Mouse (Mus musculus): ENCODE data around the gene Slc38a2. TPM values are rescaled to one million over a fixed set of nuclear protein-coding genes. Genes with fewer than 3 reads are reported as not detected.

Slc38a2 gene
- polyA plus RNA-seq (2015; fragmentation: Nextera tagmentation; extraction: Ambion mirVana) = 157 and 165 TPM in 2 replicates

DNA sequence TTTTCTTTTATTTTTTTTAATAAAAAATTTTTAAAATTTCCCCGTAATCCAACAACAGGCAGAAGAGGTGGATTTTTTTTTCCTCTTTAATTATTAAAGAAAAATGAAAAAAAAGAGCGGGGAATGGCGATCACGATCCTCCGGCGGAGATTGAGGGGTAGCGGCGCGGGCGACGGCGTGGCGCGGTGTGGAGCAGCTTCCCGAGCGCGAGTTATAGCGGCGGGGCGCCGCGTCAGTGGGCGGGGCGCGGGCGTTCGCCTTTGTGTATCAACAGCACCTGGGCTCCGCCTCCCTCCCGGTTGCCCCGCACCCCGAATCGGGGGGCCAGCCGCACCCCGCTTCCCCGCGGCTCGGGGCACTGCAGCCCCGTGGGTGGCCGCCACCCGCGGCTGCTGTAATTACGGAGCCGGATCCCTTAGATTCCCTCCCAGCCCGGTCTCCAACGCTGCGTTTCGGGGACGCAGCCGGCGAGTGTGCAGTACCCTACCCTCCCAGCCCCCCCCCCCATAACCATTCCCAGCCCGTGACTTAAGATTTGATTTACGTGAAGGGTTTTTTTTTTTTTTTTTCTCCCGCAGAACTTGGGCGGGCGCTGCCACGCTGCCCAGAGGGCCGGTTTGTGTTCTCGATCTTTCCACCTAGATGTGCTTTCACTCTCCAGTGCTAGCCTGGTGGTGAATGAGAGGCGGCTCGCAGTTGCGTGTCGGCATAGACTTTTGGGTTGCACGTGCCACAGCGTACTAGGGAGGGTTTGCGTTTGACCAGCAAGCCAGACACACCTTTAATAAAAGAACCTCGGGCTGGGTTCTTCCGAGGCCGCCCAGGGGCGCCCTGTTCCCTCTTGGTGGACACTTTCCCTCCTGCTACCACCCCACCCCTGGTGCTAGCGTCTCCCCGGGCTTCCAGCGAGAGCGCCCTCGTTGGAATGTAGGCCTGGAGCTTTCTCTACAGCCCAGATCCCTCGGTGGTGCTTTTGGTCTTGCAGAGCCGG, at the start of gene Slc38a2:
Gene Slc38a2, minus strand, starts transcription at position 210 of the 991 bp plus-strand sequence.
- peak; percentile 87 for ATAC-seq (ENCODE audit: low FRiP score, low read depth)

DNA sequence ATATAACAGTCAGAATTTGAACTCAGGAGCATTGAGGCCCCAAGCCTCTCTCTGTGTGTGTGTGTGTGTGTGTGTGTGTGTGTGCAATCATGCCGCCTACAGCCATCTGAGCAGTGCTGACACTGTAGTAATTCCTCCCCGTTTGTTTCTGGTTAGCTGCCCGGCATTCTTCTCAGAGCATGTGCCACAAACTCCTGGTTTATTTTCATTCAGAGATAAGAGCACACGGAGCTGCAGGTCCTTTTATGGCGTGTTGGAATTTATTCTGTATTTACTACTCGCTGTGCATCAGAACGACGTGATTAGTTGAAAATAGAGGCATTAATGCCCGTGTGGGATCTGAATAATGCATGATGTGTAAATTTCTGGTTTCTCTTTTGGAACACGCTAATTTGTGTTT, 49.6 kb upstream of the Slc38a2 start:
- no peak overlapping the region for H3K4me3 ChIP-seq
- no peaks in the 10 kb centered on the region for H3K36me3 ChIP-seq
- no peaks in the 10 kb centered on the region for H3K27me3 ChIP-seq
- H3K9me3 ChIP-seq = no peaks in the 10 kb centered on the region
- no peak overlapping the region for H3K9ac ChIP-seq
- ATAC-seq (ENCODE audit: low FRiP score, low read depth) = no peak
- H3K27ac ChIP-seq = no peak overlapping the region
- no peak overlapping the region for H3K4me2 ChIP-seq (replicated peaks)
- peaks cover 4% of the 10 kb centered on the region for H3K4me1 ChIP-seq
- 70% methylated on average over 10 of the region's 10 CpGs for WGBS

More for the DNA sequence above, at the start of gene Slc38a2:
- peak within 1 kb of the TSS; percentile 99 for H3K27ac ChIP-seq
- WGBS = under 1% methylated on average over 72 of the region's 76 CpGs
- no peaks in the 10 kb centered on the region for H3K27me3 ChIP-seq
- peaks cover 40% of the 10 kb centered on the region for H3K4me1 ChIP-seq
- H3K9me3 ChIP-seq = no peaks in the 10 kb centered on the region
- peak within 1 kb of the TSS; percentile 85 for H3K4me2 ChIP-seq (replicated peaks)
- peaks cover 30% of the 10 kb centered on the region for H3K36me3 ChIP-seq
- H3K9ac ChIP-seq = peak within 1 kb of the TSS; percentile 98
- peak within 1 kb of the TSS; percentile 87 for H3K4me3 ChIP-seq

DNA sequence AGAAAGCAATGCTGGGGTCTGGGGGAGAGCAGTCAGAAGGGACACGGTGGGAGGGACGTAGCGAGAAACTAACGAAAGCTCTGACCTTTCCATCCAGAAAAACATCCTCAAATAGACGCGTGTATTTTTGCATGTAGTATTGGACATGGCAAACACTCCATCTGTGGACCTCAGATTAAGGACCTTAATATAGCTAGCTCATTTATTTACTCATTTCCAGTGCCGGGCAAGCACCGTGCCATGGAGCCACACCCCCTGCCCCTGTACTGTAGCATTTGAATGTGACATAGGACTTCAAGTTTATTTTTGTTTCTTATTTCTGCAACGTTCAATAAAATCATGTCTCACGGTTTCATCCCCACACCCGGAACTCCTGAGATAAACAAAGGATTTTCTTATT, 48.0 kb upstream of the Slc38a2 start:
- WGBS = 90% methylated on average over 11 of the region's 11 CpGs

DNA sequence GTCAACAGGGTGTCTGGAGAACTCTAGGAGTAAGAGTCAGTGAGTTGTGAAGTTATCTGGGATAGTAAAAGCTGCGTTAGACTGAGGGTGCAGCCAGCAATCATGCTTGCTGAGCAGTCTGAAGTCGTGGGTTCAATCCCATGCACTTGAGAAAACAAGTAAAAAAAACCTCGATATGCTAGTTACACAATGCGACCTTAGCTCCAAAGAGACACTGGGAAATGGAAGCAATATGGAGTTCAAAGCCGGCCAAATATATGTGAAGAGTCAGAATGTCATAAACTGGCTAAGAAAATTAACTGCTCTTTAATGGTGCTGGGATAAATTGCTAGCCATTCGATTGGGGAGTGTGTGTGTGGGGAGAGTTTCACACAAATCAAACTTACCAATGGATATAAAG, 47.5 kb upstream of the Slc38a2 start:
- no peak overlapping the region for H3K4me2 ChIP-seq (replicated peaks)
- H3K4me1 ChIP-seq = peaks cover 15% of the 10 kb centered on the region
- 85% methylated on average over 6 of the region's 6 CpGs for WGBS
- no peaks in the 10 kb centered on the region for H3K36me3 ChIP-seq
- no peak overlapping the region for H3K27ac ChIP-seq
- no peak overlapping the region for H3K4me3 ChIP-seq
- no peaks in the 10 kb centered on the region for H3K9me3 ChIP-seq
- no peak overlapping the region for H3K9ac ChIP-seq
- H3K27me3 ChIP-seq = no peaks in the 10 kb centered on the region
- no peak for ATAC-seq (ENCODE audit: low FRiP score, low read depth)

More for the DNA sequence above, 48.0 kb upstream of the Slc38a2 start:
- ATAC-seq (ENCODE audit: low FRiP score, low read depth) = no peak
- no peak overlapping the region for H3K9ac ChIP-seq
- no peak overlapping the region for H3K27ac ChIP-seq
- peaks cover 15% of the 10 kb centered on the region for H3K4me1 ChIP-seq
- no peak overlapping the region for H3K4me3 ChIP-seq
- H3K27me3 ChIP-seq = no peaks in the 10 kb centered on the region
- H3K36me3 ChIP-seq = no peaks in the 10 kb centered on the region
- H3K4me2 ChIP-seq (replicated peaks) = no peak overlapping the region
- no peaks in the 10 kb centered on the region for H3K9me3 ChIP-seq

DNA sequence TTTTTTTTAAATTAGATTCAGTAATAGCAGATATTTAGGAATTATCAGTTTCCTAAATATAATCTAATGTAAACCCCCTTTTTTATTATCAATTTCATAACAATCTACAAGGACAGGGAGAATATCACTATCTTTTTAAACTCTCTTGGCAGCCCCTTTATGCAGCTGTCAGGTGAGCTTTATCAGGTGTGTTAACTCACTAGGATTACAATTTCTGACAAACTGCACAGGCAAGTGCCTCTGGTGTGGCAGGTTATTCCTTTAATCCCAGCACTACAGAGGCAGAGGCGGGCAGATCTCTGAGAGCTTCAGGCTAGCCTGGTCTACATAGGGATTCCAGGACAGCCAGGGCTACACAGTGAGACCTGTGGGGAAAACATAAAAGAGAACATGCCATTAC, 45.8 kb upstream of the Slc38a2 start:
- WGBS = 95% methylated on average over 1 of the region's 1 CpGs
- H3K4me3 ChIP-seq = no peak overlapping the region
- H3K27ac ChIP-seq = no peak overlapping the region
- ATAC-seq (ENCODE audit: low FRiP score, low read depth) = no peak
- H3K4me2 ChIP-seq (replicated peaks) = no peak overlapping the region
- peaks cover 15% of the 10 kb centered on the region for H3K4me1 ChIP-seq
- H3K36me3 ChIP-seq = no peaks in the 10 kb centered on the region
- H3K9me3 ChIP-seq = no peaks in the 10 kb centered on the region
- H3K9ac ChIP-seq = no peak overlapping the region
- H3K27me3 ChIP-seq = no peaks in the 10 kb centered on the region

DNA sequence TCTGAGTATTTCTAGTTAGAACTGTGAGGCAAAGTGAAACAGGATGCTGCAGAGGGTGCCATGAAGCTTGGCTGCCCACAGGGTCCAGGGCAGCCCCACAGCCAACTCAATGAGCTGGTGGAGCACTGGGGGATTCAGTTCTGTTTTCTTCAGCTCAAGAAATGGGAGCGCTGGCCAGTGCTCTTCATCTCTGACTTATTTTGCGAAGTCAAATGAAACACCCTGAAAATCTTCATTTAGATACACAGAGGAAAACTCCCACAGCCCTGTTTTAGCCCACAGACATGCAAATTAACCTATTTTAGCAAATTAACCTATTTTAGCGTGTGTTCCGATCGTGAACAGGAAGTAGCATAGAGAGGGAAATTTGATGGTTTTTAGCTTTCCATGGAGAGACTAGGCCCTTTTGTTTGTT, 45.4 kb upstream of the Slc38a2 start:
- Histone ChIP-seq H3K4me2 (replicated peaks) (no peak overlapping the region), H3K4me1 (peaks cover 15% of the 10 kb centered on the region), H3K36me3 (no peaks in the 10 kb centered on the region), H3K27ac (no peak overlapping the region), H3K9me3 (no peaks in the 10 kb centered on the region), H3K9ac (no peak overlapping the region), H3K4me3 (no peak overlapping the region), H3K27me3 (no peaks in the 10 kb centered on the region)
- WGBS = 89% methylated on average over 5 of the region's 5 CpGs
- ATAC-seq (ENCODE audit: low FRiP score, low read depth) = no peak

DNA sequence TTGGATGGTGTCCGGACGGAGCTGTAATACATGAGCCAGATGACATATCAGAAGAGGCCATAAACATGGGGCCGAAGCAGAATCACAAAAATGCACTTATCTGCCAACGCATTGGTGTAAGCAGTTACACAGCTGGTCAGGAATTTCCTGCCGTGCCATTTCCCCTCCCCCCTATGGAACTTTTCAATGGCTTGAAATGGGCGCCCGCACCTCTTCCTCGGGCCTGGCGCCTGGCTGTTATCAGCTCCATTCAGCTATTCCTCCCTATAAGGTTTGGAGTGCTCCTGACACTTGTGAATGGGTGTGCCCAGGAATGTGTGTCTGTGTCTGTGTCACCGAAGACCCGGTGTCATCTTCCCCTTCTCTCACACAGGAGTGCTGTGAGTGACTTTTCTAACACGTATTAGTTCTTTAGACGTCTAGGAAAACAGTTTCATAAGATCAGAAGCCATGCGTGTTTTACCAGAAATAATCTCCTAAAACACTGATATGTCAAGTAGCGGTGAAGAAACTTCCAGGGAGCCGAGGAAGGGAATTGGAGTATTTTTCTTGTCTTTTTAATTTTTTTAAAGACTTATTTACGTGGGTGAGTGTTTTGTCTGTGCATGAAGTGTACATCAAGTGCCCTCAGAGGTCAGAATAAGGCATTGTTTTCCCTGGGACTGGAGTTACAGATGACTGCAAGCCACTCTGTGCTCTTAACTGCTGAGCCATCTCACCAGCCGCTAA, 44.8 kb upstream of the Slc38a2 start:
- no peak overlapping the region for H3K4me2 ChIP-seq (replicated peaks)
- H3K4me3 ChIP-seq = no peak overlapping the region
- no peaks in the 10 kb centered on the region for H3K27me3 ChIP-seq
- H3K27ac ChIP-seq = no peak overlapping the region
- peaks cover 15% of the 10 kb centered on the region for H3K4me1 ChIP-seq
- H3K36me3 ChIP-seq = no peaks in the 10 kb centered on the region
- WGBS = 72% methylated on average over 18 of the region's 18 CpGs
- H3K9me3 ChIP-seq = no peaks in the 10 kb centered on the region
- no peak overlapping the region for H3K9ac ChIP-seq
- ATAC-seq (ENCODE audit: low FRiP score, low read depth) = no peak

DNA sequence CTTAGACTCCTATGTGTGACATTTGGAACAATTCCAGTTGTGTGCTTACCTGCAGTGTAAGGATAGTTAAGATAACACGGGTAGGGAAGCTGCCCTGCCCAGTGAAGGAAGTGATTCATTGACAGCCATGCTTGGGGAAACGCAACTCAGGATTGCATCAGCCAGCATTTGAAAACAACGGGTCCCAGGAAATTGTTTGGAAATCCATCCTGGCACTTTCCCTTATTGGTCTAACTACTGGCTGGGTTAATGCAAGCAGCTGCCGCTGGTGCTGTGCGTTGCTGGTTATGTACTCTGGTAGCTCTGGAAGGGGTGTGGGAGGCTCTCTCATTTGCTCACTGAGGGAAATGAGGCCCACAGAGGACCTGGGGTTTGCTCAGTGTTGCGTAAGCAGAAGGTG, 43.7 kb upstream of the Slc38a2 start:
- Histone ChIP-seq H3K9ac (no peak overlapping the region), H3K4me2 (replicated peaks) (0 out of 2 replicates have a peak overlapping the region, but pooled peaks have one; percentile 7), H3K27ac (no peak overlapping the region), H3K36me3 (no peaks in the 10 kb centered on the region), H3K4me3 (no peak overlapping the region), H3K4me1 (peaks cover 15% of the 10 kb centered on the region), H3K27me3 (no peaks in the 10 kb centered on the region), H3K9me3 (no peaks in the 10 kb centered on the region)
- no peak for ATAC-seq (ENCODE audit: low FRiP score, low read depth)
- WGBS = 75% methylated on average over 6 of the region's 6 CpGs

DNA sequence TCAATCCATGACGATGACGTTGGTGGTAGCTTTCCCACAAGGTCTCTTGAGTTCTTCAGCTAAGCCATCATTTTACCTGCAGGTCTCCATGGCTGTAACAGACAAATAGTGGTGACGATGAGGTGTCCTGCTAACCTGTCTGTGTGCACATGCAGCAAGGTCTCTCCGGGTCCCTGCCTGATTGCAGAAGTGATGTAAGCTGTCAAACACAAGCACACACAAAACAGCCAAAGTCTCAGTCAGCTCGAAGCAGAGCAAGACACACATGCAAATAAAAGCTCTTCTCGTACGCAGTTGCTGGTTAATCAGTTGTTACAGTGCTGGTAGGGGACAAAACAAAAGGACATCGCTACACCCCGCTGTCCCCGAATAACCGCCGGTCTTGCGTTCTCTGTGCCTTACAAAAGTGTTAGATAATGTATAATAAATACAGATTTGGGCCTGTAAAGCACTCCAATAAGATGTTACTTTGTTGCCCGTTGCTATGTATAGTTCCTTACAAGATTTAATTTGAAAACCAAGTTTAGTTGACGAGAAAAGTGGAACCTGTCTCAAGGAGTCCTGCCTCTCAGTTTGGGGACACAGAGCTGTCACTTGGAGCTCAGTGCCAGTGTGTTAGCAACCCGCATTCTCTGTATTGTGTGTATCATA, 43.2 kb upstream of the Slc38a2 start:
- Histone ChIP-seq H3K4me1 (peaks cover 15% of the 10 kb centered on the region), H3K4me3 (no peak overlapping the region), H3K27ac (no peak overlapping the region), H3K9ac (no peak overlapping the region), H3K27me3 (no peaks in the 10 kb centered on the region), H3K4me2 (replicated peaks) (no peak overlapping the region), H3K9me3 (no peaks in the 10 kb centered on the region), H3K36me3 (no peaks in the 10 kb centered on the region)
- ATAC-seq (ENCODE audit: low FRiP score, low read depth) = no peak
- WGBS = 88% methylated on average over 16 of the region's 16 CpGs

DNA sequence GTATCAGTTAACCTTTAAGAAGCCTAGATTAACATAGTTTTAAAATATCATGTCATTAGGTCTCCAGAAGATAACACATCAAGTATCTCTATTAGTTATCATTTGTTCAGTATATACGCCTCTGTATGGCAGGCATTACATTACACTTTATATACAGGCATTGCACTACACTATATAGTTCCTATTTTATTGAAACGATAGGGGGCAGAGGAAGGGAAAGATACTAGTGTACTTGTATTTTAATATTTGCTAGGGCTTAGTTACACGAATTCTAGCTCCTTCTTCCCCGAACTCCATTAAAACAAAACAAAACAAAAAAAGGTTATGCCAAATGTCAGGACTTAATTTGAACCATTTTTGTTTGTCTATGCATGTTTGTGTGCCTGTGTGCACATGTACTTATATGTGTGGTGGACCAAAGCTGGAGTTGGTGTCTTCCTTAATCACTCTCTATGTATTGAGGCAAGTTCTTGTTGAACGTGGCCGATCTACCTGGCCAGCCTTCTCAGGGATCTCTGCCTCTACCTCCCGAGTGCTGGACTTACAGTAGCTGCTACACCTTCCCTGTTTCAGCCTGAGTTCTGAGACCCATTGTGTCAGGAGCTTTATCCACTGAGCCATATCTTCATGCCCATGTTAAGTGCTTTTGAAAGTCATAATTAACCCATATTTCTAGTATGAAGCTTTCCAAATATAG, 41.5 kb upstream of the Slc38a2 start:
- Histone ChIP-seq H3K36me3 (no peaks in the 10 kb centered on the region), H3K4me2 (replicated peaks) (no peak overlapping the region), H3K27me3 (no peaks in the 10 kb centered on the region), H3K27ac (no peak overlapping the region), H3K4me3 (no peak overlapping the region), H3K9me3 (no peaks in the 10 kb centered on the region), H3K9ac (no peak overlapping the region), H3K4me1 (peaks cover 15% of the 10 kb centered on the region)
- ATAC-seq (ENCODE audit: low FRiP score, low read depth) = no peak
- 86% methylated on average over 7 of the region's 7 CpGs for WGBS

DNA sequence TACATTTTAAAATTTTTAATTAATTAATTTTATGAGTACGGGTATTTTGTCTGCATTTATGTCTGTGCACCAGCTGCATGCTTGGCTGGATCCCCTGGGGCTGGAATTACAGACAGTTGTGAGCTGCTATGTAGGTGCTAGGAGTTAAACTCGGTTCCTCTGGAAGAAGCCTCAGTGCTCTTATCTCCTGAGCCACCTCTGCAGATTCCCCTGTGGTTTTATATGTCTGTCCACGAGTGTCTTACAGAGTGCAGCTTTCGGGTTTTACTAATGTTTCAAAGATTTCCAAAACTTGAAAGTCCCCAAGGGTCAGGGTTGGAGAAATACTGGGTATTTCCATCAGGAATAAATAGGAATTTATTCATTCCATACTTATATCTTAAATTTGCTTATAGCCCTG, 40.6 kb upstream of the Slc38a2 start:
- WGBS = 65% methylated on average over 4 of the region's 4 CpGs
- Histone ChIP-seq H3K4me2 (replicated peaks) (no peak overlapping the region), H3K27me3 (no peaks in the 10 kb centered on the region), H3K4me3 (no peak overlapping the region), H3K9ac (no peak overlapping the region), H3K4me1 (peaks cover 15% of the 10 kb centered on the region), H3K9me3 (no peaks in the 10 kb centered on the region), H3K36me3 (no peaks in the 10 kb centered on the region), H3K27ac (no peak overlapping the region)
- ATAC-seq (ENCODE audit: low FRiP score, low read depth) = no peak

Data from limb, embryonic 13.5 days (tissue).